Mouse (Mus musculus): ENCODE measurements around the gene Gsk3a. TPM values are rescaled to one million over a fixed set of nuclear protein-coding genes. Genes with fewer than 3 reads are reported as not detected.

Gene Gsk3a
- total and polyA plus RNA-seq, 3 experiments: 45.8 to 76.1 (median 47.5) TPM

DNA sequence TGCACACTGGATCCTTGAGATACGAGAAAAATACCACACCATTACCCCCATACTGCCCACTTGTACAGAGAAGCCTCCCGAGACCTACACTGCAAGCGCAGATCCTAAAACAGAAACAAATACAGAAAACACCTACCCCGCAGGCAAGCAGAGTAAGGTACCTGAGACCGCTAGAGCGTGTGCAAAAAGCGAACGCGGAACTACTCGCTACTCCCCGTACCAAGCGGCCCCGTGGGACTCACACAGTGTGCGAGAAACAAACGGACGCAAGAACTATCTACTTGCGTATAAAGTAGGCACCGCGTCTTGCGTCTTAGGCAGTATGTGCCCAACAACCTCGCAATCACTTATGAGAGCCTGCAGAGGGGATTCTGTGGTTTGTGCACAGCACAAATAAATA is 55.8 kb downstream of the Gsk3a start:
- TF ChIP-seq ELF1 (IDR thresholded peaks at IDR 0.05; ENCODE audit: low read depth, low read length) (peak; percentile 7; the same call in 1 of the 2 replicates), TBP (conservative IDR thresholded peaks at IDR 0.05; ENCODE audit: low read depth, low read length) (no peak)
- Histone ChIP-seq H3K9me3 (replicated peaks; ENCODE audit: low read length) (no peaks in the 10 kb centered on the region), H3K9ac (ENCODE audit: insufficient read depth, low read depth) (0 out of 2 replicates have a peak overlapping the region, but pooled peaks have one; percentile 14), H3K4me2 (ENCODE audit: insufficient read depth, low read depth, poor library complexity, severe bottlenecking) (peak overlapping the region; percentile 40), H3K27me3 (replicated peaks) (peaks cover 48% of the 10 kb centered on the region), H3K4me3 (replicated peaks in 1 of 3; ENCODE audit: low read depth in 2 of 3, low read length in 2 of 3, poor library complexity in 1 of 3) (peak overlapping the region; percentile 3 to 28 (median 20)), H3K79me2 (replicated peaks; ENCODE audit: control insufficient read depth, extremely low read depth, insufficient read depth, poor library complexity, severe bottlenecking) (no peaks in the 10 kb centered on the region), H3K4me1 (ENCODE audit: control insufficient read depth in 1 of 2, insufficient read depth in 2 of 2) (peaks cover 7 to 37% of the 10 kb centered on the region in 2 experiments; a peak in 3 of 4 replicates), H3K27ac (ENCODE audit: insufficient read depth, low read depth) (no peak overlapping the region), H3K36me3 (replicated peaks in 1 of 2; ENCODE audit: control insufficient read depth in 1 of 2, insufficient read depth in 1 of 2, low read length in 1 of 2) (no peaks in the 10 kb centered on the region)
- dilution Hi-C loops (cut with MboI; ENCODE audit: extremely low pct_ligation_motif_present, extremely low pct_unique_long_range_greater_than_20kb, low sequenced_read_pairs): no loop called here
- in situ Hi-C loops (cut with MboI; ENCODE audit: low pct_ligation_motif_present, low pct_unique_long_range_greater_than_20kb, low sequenced_read_pairs): loop anchor here (5.0 to 10.0 kb wide), 2 partner anchors 50 to 93 kb away; no protein-coding TSS in a partner anchor
- DNase-seq (ENCODE audit: extremely low read depth): no peak

DNA sequence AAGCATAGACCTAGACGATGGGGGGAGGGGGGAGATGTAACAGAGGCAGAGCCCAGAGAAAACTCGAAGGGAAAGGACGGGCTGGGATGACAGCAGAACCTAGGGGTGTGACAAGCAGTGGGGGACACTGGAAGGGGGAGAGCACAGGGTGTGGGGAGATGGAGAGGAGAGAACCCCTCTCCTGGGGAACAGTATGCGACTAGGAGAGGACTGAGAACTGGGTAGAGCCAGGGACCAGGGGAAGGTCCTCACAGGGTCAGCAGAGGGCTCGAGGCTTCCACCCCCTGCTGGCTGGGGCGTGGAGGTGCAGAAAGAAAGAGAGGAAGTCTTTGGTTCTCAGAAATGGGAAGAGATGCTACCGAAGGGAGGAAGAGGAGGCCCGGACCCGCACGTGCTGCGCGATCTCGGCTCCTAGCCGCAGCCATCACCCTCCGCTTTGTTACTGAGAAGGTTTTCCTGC is 56.3 kb downstream of the Gsk3a start:
- Histone ChIP-seq H3K36me3 (replicated peaks in 1 of 2; ENCODE audit: control insufficient read depth in 1 of 2, insufficient read depth in 1 of 2, low read length in 1 of 2) (no peaks in the 10 kb centered on the region), H3K27ac (ENCODE audit: insufficient read depth, low read depth) (no peak overlapping the region), H3K4me2 (ENCODE audit: insufficient read depth, low read depth, poor library complexity, severe bottlenecking) (peak overlapping the region; percentile 88), H3K9me3 (replicated peaks; ENCODE audit: low read length) (no peaks in the 10 kb centered on the region), H3K9ac (ENCODE audit: insufficient read depth, low read depth) (peak overlapping the region; percentile 15; the same call in 1 of the 2 replicates), H3K27me3 (replicated peaks) (peaks cover 52% of the 10 kb centered on the region), H3K4me3 (replicated peaks in 1 of 3; ENCODE audit: low read depth in 2 of 3, low read length in 2 of 3, poor library complexity in 1 of 3) (peak overlapping the region in 2 of 3 experiments; percentile 3 to 33), H3K4me1 (ENCODE audit: control insufficient read depth in 1 of 2, insufficient read depth in 2 of 2) (peaks cover 7 to 37% of the 10 kb centered on the region in 2 experiments; a peak in 3 of 4 replicates), H3K79me2 (replicated peaks; ENCODE audit: control insufficient read depth, extremely low read depth, insufficient read depth, poor library complexity, severe bottlenecking) (no peaks in the 10 kb centered on the region)
- dilution Hi-C loops (cut with MboI; ENCODE audit: extremely low pct_ligation_motif_present, extremely low pct_unique_long_range_greater_than_20kb, low sequenced_read_pairs): no loop called here
- TF ChIP-seq RAD21 (IDR thresholded peaks at IDR 0.05; ENCODE audit: low read depth, low read length): peak; percentile 55
- no peak for TF ChIP-seq NRF1 (IDR thresholded peaks at IDR 0.05; ENCODE audit: low read depth, low read length)
- TF ChIP-seq CTCF (conservative IDR thresholded peaks at IDR 0.05 in 1 of 2, IDR thresholded peaks at IDR 0.05 in 1 of 2; ENCODE audit: low read depth in 2 of 2, low read length in 2 of 2): peak; percentile 47 to 84
- TF ChIP-seq JUN (IDR thresholded peaks at IDR 0.05; ENCODE audit: insufficient read depth, low read depth, low read length): no peak
- no peak; the same call in 1 of the 2 replicates for TF ChIP-seq MXI1 (IDR thresholded peaks at IDR 0.05; ENCODE audit: low read depth, low read length)
- peak; percentile 40; the same call in 1 of the 2 replicates for TF ChIP-seq POLR2A (IDR thresholded peaks at IDR 0.05; ENCODE audit: low read depth, low read length)
- TF ChIP-seq E2F4 (IDR thresholded peaks at IDR 0.05; ENCODE audit: insufficient replicate concordance, low read depth, low read length): no peak
- no peak for TF ChIP-seq RCOR1 (conservative IDR thresholded peaks at IDR 0.05; ENCODE audit: low read depth, low read length)
- peak; percentile 56; the same call in 1 of the 2 replicates for TF ChIP-seq ELF1 (IDR thresholded peaks at IDR 0.05; ENCODE audit: low read depth, low read length)
- peak; percentile 96 for TF ChIP-seq BHLHE40 (IDR thresholded peaks at IDR 0.05; ENCODE audit: low read depth, low read length)
- TF ChIP-seq SMC3 (IDR thresholded peaks at IDR 0.05; ENCODE audit: low read depth, low read length): peak; percentile 81
- TF ChIP-seq SIN3A (IDR thresholded peaks at IDR 0.05; ENCODE audit: low read length): peak; percentile 47; the same call in 1 of the 2 replicates
- peak; percentile 44; the same call in 1 of the 2 replicates for TF ChIP-seq MYC (IDR thresholded peaks at IDR 0.05; ENCODE audit: low read depth, low read length)
- TF ChIP-seq IRF4 (IDR thresholded peaks at IDR 0.05; ENCODE audit: low read depth, low read length): no peak
- 0 out of 2 replicates have a peak, but pooled peaks have one; percentile 48 for TF ChIP-seq TBP (conservative IDR thresholded peaks at IDR 0.05; ENCODE audit: low read depth, low read length)
- TF ChIP-seq ZMIZ1 (IDR thresholded peaks at IDR 0.05; ENCODE audit: low read depth, low read length): no peak
- TF ChIP-seq MAX (IDR thresholded peaks at IDR 0.05; ENCODE audit: low read length): peak; percentile 53; the same call in 1 of the 2 replicates
- no peak for TF ChIP-seq USF1 (IDR thresholded peaks at IDR 0.05; ENCODE audit: low read depth, low read length)
- in situ Hi-C loops (cut with MboI; ENCODE audit: low pct_ligation_motif_present, low pct_unique_long_range_greater_than_20kb, low sequenced_read_pairs): loop anchor here (5.0 to 10.0 kb wide), 2 partner anchors 49 to 93 kb away; no protein-coding TSS in a partner anchor
- peak; percentile 58 for DNase-seq (ENCODE audit: extremely low read depth)

All from CH12.LX (cell line).